Mouse (Mus musculus): ENCODE results near the gene Pdc. TPM values are rescaled to one million over a fixed set of nuclear protein-coding genes. Genes with fewer than 3 reads are reported as not detected.
"Not testable (repeated sequence)": the region's sequence is repeated elsewhere in the genome, so short reads cannot be mapped to it uniquely, and the experiment has no call there.

The Pdc gene
- not detected in 2 replicates for total RNA-seq (2017)

DNA sequence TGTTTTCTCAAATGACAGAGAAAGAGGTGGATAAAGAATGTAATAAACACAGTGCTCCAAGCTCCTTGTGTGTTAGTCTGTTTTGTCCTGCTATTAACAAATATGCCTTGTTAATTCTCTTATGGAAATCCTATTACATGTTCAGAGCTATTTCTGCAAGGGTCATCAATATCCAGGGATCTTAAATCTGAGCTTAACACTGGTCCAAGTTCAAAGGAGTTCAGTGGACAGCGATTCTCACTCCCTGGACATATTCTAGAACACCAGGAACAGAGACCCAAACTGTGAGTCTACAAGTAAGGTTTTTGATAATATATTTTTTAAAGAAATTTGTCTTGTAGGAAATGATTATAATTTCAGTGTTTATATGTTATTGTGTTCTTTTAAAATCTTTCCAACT, at the start of gene Pdc:
TSS of gene Pdc (plus strand) at position 213 of the 400 bp plus-strand sequence.
- no peak for ATAC-seq (replicated peaks; ENCODE audit: low read depth, poor library complexity, severe bottlenecking)

DNA sequence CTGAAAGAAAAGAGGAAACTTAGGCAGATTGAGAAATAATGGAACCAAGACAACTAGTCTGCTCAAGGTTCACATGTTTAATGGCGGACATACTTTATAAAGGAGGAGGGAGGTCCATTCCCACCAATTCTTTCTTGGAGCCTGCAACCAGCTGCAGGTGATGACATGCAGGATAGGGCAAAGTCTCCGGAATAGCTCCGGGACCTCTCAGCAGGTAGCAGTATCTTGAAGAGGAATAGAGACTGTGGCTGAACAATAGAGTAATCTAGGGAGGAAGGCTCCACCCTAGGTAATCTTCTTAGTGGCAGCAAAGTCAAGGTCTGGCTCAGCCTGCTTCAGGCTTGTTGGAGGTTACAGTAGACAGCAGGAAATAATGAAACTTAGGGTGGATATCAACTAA, 25.2 kb upstream of the Pdc start:
- not testable (repeated sequence) for ATAC-seq (replicated peaks; ENCODE audit: low read depth, poor library complexity, severe bottlenecking)

DNA sequence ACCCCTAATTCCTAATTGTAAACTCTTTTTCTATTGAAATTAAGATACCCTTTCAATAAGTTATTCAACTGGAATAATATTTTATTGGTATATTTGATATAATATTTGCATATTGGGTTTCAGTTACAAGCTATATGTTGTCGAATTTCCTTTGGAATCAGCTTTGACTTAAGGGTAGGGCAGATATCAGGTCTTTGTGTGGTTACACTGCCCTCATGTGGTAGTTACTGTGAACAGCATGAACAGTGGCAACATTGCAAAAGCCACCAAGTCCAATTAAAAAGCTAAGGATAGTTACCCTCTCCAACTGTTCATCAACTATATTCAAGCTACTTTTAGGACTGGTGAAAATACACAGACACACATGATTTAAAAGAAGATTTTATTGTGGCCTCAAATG, 11.6 kb upstream of the Pdc start:
- ATAC-seq (replicated peaks; ENCODE audit: low read depth, poor library complexity, severe bottlenecking) = peak; percentile 92

DNA sequence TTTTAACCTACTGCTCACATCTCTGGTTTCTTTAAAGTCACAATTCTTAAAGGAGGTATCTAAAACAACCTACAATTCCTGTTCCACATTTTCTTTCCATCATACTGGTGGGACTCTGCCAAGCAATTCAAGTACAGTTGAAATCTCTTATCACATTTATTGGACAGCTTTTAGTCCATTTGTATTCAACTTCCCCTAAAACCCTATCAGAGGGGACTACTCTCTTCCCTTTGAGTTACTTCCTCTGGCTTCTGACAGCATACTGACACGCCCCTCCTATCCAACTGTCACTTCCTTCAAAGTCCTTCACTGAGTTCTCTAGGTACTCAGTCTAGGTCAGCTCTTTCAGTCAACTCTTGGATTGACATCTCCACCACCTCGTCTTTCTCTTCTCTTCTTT, 15.9 kb downstream of the Pdc start:
- peak; percentile 83 for ATAC-seq (replicated peaks; ENCODE audit: low read depth, poor library complexity, severe bottlenecking)

DNA sequence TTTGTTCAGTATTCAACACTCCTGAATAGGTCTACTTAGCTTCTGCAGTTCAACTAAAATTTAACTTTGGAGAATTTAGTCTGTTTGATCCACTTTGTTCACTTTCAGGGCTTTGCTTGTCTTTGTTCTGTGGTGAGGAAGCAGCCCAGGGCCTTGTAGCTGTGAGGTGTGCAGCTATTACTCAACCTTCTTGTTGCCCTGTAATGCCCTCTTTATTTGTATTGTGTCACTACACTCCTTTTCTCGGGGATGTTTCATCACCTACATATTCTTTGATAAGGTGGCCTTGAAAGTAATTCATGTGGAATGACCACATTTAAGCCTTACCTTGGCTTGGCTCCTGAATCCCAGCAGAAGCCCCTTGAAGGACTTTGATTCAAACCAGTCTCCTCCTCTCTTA, 41.6 kb downstream of the Pdc start:
- ATAC-seq (replicated peaks; ENCODE audit: low read depth, poor library complexity, severe bottlenecking) = no peak

DNA sequence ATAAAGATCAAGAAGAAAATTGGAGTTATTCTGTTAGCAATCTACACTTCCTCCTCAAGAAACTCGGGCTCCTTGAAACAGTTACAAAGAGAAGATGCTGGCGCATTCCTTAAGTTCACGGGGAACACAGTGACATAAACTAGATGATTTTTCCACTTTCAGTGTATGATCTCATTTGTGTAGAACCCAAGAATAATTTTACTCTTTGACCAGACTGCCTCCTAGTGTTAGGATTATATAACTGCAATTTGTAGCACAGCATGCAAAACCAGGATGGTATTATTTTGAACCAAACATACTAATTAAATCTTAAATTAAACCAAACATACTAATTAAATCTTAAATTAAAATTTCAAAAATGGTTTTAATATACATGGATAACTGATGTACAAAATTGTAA, 53.7 kb downstream of the Pdc start:
- peak; percentile 79; the same call in 1 of the 2 replicates for ATAC-seq (replicated peaks; ENCODE audit: low read depth, poor library complexity, severe bottlenecking)

DNA sequence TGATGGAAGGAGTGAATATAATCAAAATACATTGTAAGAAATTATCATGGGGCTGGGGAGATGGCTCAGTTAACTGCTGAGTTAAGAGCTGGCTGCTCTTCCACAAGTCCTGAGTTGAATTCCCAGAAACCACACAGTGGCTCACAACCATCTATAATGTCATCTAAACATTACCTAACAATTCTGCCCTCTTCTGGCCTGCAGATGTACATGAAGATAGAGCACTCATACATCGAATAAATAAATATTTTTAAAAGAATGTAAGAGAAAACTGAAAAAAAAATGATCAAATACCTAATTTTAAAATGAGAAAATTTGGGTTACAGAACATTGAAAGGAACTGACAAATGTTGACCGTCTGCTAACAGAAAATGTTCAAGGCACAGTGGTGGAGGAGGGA, 55.0 kb downstream of the Pdc start:
- no peak for ATAC-seq (replicated peaks; ENCODE audit: low read depth, poor library complexity, severe bottlenecking)

Other genes starting within 250 kb of the Pdc start
- gene Ptgs2, start 219.4 kb upstream of the Pdc start, total RNA-seq (2017) = 4.8 and 8.0 TPM in 2 replicates
- gene Tpr, start 73.4 kb downstream of the Pdc start, total RNA-seq (2017) = 523 and 604 TPM in 2 replicates
- 86.4 and 103 TPM in 2 replicates for gene Odr4, start 73.7 kb downstream of the Pdc start, total RNA-seq (2017)
- gene Prg4, start 146.7 kb downstream of the Pdc start, total RNA-seq (2017) = 0.59 TPM in 1 of 2 replicates, not detected in the other

Measured in common myeloid progenitor, adult 5-6 weeks (primary cell).